Mouse (Mus musculus) bone marrow macrophage, adult 2 months (primary cell): ENCODE data around the gene Slc7a3. TPM values are rescaled to one million over a fixed set of nuclear protein-coding genes. Genes with fewer than 3 reads are reported as not detected.
"Not testable (repeated sequence)": the region's sequence is repeated elsewhere in the genome, so short reads cannot be mapped to it uniquely, and the experiment has no call there.

Experiments used
- H3K27ac ChIP-seq: 2 replicates; pipeline ENCODE4 v1.5.1; 2012; ENCODE audit warnings: low read depth, low read length; ENCODE audit not compliant: insufficient read depth
- H3K4me1 ChIP-seq: 2 replicates; pipeline ENCODE4 v1.6.1; 2012; ENCODE audit warnings: low read length; ENCODE audit not compliant: control insufficient read depth, insufficient read depth
- H3K4me3 ChIP-seq: 2 replicates; pipeline ENCODE4 v1.5.1; 2012; ENCODE audit warnings: mild to moderate bottlenecking, low read length, moderate library complexity; ENCODE audit not compliant: insufficient read depth
- CTCF ChIP-seq: IDR thresholded peaks from 2 replicates; pipeline ENCODE4 v1.5.1; 2012; ENCODE audit warnings: low read depth, mild to moderate bottlenecking, low read length, moderate library complexity
- POLR2A ChIP-seq: IDR thresholded peaks from 2 replicates; pipeline ENCODE4 v1.6.1; 2012; ENCODE audit warnings: mild to moderate bottlenecking, low read depth, low read length, borderline replicate concordance
- polyA plus RNA-seq: library from polyadenylated mRNA; stranded (reverse); fragments of >200 nt; gene quantifications from 2 replicates; pipeline ENCODE4 v1.2.4, GENCODE M21; 2012; ENCODE audit not compliant: missing spikeins, insufficient read depth, insufficient read length

Gene Slc7a3
- 0.29 and 0.71 TPM in 2 replicates for polyA plus RNA-seq

DNA sequence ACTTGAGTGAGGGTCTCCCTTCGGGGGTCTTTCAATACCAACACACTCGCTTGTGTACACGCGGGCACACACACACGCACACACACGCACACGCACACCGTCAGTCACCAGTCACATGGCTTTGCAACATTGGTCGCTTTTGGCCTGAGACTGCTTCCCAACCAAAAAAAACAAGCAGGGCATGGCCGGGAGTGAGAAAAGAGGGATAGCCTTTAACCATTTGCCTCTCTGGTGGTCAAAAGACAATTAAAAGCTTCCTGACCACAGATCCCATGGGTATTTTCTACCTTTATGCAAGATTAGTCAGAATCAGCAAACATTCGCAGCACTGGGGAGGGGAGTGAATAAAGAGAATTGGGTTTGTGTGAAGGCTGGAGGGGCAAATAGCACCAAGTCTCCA is at the start of gene Slc7a3:
Gene Slc7a3 (minus strand): TSS at position 101 of the 400 bp plus-strand sequence.
- TF ChIP-seq CTCF (no peak), POLR2A (no peak)
- Histone ChIP-seq H3K27ac (no peak within 1 kb of the TSS), H3K4me3 (no peak within 1 kb of the TSS), H3K4me1 (no peaks in the 10 kb centered on the region)

DNA sequence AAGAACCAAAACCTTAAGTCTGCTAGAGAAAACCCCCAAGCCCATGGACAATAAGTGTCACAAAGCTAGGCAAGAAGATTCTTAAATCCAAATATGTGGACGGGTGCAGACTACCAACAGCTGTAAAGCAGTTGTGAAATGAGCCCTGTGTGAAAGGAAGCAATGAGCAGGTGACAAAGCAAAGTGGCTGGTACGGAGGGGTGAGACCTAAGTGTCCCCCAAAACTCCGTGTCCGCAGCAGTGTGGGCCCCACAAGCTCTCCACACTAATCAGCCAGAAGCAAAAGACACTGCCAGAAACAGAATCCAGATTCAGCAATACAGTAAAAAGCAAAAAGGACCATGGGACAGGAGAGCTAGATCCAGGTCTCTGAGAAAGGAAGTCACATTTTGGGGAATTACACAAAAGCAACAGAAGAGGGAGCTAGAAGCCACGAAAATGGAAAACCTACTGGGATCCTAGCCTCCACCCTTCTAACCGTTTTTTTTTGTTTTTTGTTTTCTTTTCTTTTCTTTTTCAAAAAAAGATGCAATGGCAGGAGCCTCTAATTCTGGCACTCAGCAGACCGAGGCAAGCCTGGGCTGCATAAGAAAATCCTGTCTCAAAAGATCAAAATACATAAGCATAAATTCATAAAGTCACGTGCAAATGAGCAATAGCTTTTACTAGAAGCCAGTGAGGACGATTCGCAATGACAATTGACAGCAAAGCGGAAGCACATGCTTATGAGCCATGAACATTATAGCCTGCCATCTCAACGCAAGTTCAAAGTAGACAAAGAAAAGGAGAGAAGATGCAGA is 46.4 kb upstream of the Slc7a3 start:
- peak overlapping the region; percentile 80 for H3K27ac ChIP-seq
- TF ChIP-seq POLR2A (no peak), CTCF (no peak)

DNA sequence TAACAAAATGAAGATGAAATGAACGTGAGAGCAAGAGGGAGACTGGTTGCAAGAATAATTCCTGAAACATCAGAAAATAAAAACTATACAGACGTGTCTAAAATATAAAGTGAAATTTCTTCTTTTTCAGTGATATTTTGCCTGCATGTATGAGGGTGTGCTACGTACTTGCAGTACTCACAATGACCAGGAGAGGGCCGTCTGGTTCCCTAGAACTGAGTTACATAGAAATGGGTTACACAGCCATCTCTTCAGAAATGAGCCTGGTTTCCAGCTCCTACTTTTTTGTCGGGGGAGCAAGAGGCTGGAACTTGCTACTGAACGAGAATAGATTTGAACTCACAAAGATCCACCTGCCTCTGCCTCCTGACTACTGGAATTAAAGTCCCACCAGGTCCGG is 45.2 kb upstream of the Slc7a3 start:
- Histone ChIP-seq H3K4me3 (no peak overlapping the region), H3K27ac (no peak overlapping the region), H3K4me1 (peaks cover 8% of the 10 kb centered on the region)
- no peak for TF ChIP-seq CTCF
- no peak for TF ChIP-seq POLR2A

More for the DNA sequence above, 46.4 kb upstream of the Slc7a3 start:
- Histone ChIP-seq H3K4me3 (peak overlapping the region; percentile 40), H3K4me1 (0 out of 2 replicates have a peak, but pooled peaks cover 2% of the 10 kb centered on the region)

DNA sequence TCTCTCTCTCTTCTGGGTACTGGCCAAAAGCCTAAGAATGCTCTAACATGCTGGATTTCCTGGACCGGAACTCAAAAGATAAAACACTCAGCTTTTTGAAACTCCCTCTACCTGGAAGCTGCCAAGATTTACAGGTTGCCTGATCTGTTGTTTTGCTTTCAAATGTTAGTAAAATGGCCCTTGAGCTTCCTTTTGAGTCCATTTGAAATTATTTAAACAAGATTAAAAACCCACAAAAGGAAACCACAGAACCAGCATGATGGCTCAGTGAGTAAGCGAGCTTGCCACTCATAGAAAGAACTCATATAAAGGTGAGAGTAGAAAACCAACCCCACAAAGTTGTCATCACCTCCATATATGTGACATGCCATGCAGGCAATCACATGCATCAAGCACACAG is 42.7 kb upstream of the Slc7a3 start:
- no peak for TF ChIP-seq CTCF
- TF ChIP-seq POLR2A = no peak
- H3K4me3 ChIP-seq = no peak overlapping the region
- H3K27ac ChIP-seq = no peak overlapping the region
- H3K4me1 ChIP-seq = peaks cover 12% of the 10 kb centered on the region

DNA sequence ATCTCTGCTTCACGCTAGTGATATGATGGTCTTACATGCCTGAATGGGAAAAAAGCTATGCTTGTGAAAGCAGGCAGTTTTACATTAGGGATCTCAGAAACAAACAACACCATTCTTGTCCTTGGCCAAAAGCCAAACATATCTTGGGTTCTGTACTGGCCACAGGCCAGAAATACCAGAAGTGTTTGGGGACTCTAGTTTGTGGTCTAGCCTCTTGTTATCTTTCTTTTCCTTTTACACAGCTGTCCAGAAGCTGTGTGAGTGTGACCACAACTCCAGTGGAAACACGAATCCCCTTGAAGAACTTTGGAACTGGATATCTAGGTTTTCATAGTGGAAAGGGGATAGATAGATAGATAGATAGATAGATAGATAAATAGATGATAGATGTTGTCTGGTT is 41.2 kb upstream of the Slc7a3 start:
- no peak overlapping the region for H3K27ac ChIP-seq
- H3K4me1 ChIP-seq = peaks cover 11% of the 10 kb centered on the region
- no peak overlapping the region for H3K4me3 ChIP-seq
- TF ChIP-seq CTCF (no peak), POLR2A (no peak)

DNA sequence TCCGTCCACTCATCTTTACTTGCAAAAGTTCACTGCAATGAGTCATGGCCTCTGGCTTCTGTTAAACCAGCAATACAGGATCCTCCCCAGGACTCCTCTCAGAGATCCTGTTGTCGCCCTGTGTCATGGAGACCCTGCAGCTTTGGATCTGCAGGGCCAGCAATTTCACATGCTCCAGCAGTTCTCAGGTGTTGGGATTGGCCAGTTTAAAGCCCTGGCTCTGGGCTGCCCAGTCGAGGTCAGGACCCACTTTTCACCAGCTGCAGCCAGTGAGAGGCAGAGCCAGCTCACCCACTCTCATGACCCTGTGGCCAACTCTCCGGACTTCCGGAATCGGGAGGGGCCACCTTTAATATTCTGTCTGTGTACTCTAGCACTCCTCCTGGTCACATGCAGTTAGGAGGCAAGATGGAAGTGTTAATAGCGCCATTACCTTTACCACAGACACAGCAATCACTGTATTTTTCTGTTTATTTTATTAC is 40.7 kb upstream of the Slc7a3 start:
- H3K4me3 ChIP-seq = no peak overlapping the region
- TF ChIP-seq POLR2A (no peak), CTCF (no peak)
- H3K27ac ChIP-seq = no peak overlapping the region
- H3K4me1 ChIP-seq = peaks cover 10% of the 10 kb centered on the region

DNA sequence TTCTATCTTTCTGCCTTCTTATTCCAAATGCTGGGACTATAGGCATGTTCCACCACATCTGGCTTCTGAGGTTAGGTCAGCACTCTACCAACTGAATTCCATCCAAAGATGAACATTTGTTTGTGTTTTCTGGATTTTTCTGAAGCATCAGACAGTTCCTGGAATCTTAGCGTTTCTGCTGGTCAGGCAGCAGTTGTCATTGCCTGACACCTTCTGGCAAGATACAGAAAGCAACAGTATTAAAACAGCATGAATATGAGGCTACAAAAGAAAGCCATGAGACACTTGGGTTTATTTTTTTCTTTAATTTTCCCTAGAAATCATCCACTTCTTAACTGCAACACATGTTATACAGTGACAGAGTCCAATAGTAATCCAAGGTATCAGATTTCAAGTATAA is 34.7 kb upstream of the Slc7a3 start:
- no peak for TF ChIP-seq POLR2A
- no peak for TF ChIP-seq CTCF
- Histone ChIP-seq H3K4me1 (0 out of 2 replicates have a peak, but pooled peaks cover under 1% of the 10 kb centered on the region), H3K27ac (no peak overlapping the region), H3K4me3 (no peak overlapping the region)

DNA sequence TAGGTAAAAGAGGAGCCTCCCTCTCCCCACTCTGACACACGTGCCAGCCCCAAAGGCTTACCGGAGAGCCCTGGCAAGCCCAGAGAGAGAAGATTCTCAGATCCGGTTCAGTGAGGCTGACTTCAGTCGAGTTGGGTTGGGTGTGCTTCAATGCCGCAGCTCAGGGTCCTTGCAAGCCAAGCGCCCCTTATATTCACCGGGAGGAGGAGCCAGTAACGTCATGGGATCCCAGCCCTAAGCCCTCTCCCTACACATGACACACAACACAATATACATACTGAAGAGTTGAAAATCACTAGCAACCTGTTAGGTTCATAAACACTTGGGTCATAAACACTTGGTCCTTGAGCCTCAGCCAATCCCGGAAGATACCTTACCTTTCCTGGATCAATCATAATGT is 609 bp downstream of the Slc7a3 start:
- not testable (repeated sequence) for H3K27ac ChIP-seq, H3K4me1 ChIP-seq, H3K4me3 ChIP-seq

DNA sequence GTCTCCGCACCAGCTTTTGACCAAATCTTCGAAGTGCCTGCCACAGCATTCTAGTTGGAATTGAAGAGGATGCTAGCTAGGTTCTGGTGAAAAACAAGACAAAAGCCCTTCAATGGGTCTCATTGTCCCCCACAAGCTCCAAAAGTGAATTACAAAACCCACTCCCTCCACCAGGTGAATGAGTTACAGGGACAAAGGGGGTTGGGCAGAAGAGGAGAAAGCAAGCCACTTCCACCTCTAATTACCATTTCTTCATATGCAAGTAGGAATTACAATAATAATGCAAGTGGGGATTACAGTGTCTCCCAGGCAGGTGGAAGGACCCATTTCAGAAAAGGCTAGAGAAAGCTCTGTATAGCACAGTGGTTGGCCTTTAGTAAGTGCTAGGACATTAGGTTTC is 1.6 kb downstream of the Slc7a3 start:
- TF ChIP-seq CTCF = no peak
- no peak for TF ChIP-seq POLR2A
- H3K27ac ChIP-seq = no peak overlapping the region
- H3K4me1 ChIP-seq = no peaks in the 10 kb centered on the region
- no peak overlapping the region for H3K4me3 ChIP-seq

DNA sequence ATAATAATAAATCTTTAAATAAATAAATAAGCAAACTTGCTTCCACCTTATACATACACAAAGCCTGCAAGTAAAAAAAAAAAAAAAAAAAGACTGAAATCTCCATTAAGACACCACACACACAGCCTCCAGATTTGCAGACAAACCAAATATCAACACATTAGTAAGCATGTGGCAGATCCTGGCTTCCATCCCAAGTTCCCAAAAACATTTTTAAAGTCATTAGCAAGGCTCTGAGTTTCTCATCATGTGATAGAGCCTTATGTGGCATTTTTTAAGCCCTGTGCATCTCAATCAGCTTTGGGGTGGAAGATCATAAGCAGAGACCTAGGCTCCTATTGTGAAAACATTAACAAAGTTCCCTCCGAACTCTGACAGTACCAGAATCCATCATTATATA is 20.6 kb downstream of the Slc7a3 start:
- Histone ChIP-seq H3K4me1 (no peaks in the 10 kb centered on the region), H3K27ac (no peak overlapping the region), H3K4me3 (no peak overlapping the region)
- TF ChIP-seq POLR2A = no peak
- TF ChIP-seq CTCF = no peak
